Mouse (Mus musculus) thymus, adult 2 months (tissue): Measurements from ENCODE around the gene Akr1b8.

ENCODE experiments used
- CTCF ChIP-seq: fragments of 200-500 bp; IDR thresholded peaks from 2 replicates; pipeline ENCODE4 v1.5.1; 2012; ENCODE audit warnings: mild to moderate bottlenecking, control low read depth, low read length, moderate library complexity, borderline replicate concordance; ENCODE audit not compliant: control insufficient read depth, poor library complexity, insufficient read depth; ENCODE audit errors: extremely low read depth
- POLR2A ChIP-seq: fragments of 200-500 bp; IDR thresholded peaks from 2 replicates; pipeline ENCODE4 v1.6.1; 2012; ENCODE audit warnings: mild to moderate bottlenecking, low read length, control low read depth, moderate library complexity; ENCODE audit not compliant: control insufficient read depth, poor library complexity, insufficient read depth; ENCODE audit errors: extremely low read depth

DNA sequence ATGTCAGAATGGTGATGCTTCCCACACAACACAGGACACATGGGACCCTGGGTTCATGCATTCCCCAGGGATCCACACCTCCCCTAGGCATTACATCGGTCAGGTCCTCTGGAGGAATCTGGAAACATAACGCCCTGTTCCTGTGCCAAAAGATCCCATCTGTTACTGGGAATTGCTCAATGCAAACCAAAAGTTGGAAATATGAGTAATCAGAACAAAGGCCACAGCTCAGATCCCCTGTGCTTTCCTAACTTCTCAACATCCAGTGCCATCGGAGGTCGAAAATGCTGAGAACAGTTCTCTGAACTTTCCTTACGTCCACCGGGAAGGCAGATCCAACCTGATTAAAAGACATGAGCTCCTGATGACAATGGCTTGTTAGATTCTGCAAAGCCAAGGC lies 10.5 kb upstream of the Akr1b8 start:
- no peak for TF ChIP-seq POLR2A
- no peak for TF ChIP-seq CTCF
